Mouse (Mus musculus): ENCODE measurements at regions not wholly inside any gene's neighbourhood (a gene's known extent, or its start where the extent isn't known, plus 50 kb on each side); places are given as distances from the start of the nearest gene placed in this dataset.
"Not testable (repeated sequence)": the region's sequence is repeated elsewhere in the genome, so short reads cannot be mapped to it uniquely, and the experiment has no call there.

DNA sequence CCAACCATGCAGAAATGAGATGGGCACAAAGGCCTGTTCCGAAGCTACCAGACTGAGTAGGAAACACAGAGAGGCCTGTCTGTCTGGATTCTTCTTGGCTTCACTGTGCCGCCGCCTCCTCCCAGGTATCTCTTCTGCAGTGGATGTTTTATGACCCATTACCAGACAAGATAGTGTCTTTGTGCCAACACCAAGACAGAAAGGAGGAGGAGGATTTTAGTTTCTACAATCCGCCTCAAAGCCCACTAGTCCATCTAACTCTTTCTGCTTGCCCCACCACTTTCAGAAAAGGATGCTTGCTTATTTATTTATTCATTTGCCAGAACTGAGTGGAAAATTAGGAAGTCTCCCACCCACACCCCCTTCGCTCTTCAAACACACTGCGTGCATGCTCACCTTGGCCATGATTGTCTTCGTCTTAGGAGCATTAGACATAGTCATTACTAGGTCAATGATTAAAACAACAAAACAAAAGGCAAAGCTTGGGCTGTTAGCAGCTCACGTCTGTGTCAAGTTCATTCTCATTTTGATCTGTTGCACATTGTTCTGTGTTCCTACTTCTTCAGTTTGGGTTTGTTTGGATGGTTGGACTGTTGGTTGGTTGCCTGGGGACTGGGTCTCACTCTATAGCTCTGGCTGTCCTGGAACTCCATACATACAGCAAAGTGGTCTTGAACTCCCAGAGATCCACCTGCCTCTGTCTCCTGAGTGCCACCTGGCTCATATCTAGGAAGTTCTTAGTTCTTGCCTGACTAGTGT, 61.7 kb upstream of the Cpm start:
- H3K27ac ChIP-seq (ENCODE audit: insufficient read depth, low read length), result no peak overlapping the region

DNA sequence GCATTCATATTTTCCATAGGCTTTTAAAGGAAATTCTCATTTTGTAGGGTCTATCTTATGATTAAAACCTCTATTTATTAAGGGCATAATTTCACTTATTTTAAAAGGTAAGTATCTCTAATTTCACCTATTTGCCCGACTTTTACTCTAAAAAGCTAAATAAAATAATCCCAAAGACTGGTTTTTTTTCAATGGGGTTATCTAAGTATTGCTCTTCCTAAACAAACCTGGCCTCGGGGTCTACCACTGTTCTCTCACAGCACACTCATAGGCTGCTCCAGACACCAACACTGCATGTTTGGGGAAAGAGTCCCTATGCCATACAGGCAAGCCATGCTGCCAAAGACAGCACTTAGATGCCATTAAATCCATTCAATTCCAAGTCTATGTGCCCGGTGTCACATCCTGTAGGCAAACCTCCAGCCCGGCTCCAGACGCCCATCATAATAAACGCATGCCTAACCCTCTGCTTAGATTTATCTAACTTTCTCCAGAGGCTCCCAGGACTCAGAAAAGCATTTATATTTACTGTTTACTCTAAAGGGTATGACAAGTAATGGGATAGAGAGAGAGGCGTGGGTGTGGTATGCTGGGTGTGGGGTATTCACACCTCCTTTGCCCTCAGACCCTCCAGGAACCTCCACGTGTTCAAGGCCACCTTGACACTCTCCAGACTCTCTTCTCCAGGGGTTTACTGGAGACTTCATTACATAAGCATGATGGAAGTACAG, 62.5 kb upstream of the Cpm start:
- H3K27ac ChIP-seq (ENCODE audit: insufficient read depth, low read length), result no peak overlapping the region
- TF ChIP-seq CTCF (IDR thresholded peaks at IDR 0.05; ENCODE audit: borderline replicate concordance, insufficient read depth, low read length) (no peak), POLR2A (IDR thresholded peaks at IDR 0.05; ENCODE audit: low read depth, low read length) (no peak)
- no peak overlapping the region for H3K4me3 ChIP-seq (ENCODE audit: insufficient read depth, low read length)
- H3K4me1 ChIP-seq (ENCODE audit: control insufficient read depth, insufficient read depth, low read length), result 0 out of 2 replicates have a peak, but pooled peaks cover 2% of the 10 kb centered on the region

More for the DNA sequence above, 61.7 kb upstream of the Cpm start:
- no peak overlapping the region for H3K4me3 ChIP-seq (ENCODE audit: insufficient read depth, low read length)
- 0 out of 2 replicates have a peak, but pooled peaks cover 2% of the 10 kb centered on the region for H3K4me1 ChIP-seq (ENCODE audit: control insufficient read depth, insufficient read depth, low read length)
- TF ChIP-seq CTCF (IDR thresholded peaks at IDR 0.05; ENCODE audit: borderline replicate concordance, insufficient read depth, low read length), result no peak
- TF ChIP-seq POLR2A (IDR thresholded peaks at IDR 0.05; ENCODE audit: low read depth, low read length), result no peak

- Histone ChIP-seq H3K27ac (ENCODE audit: insufficient read depth, low read length) (no peak overlapping the region), H3K4me1 (ENCODE audit: control insufficient read depth, insufficient read depth, low read length) (0 out of 2 replicates have a peak, but pooled peaks cover 2% of the 10 kb centered on the region), H3K4me3 (ENCODE audit: insufficient read depth, low read length) (no peak overlapping the region)
- TF ChIP-seq POLR2A (IDR thresholded peaks at IDR 0.05; ENCODE audit: low read depth, low read length), result no peak
Observed at GRCm38 (mm10) chr10:117566204-117566603, 63.1 kb upstream of the Cpm start.

DNA sequence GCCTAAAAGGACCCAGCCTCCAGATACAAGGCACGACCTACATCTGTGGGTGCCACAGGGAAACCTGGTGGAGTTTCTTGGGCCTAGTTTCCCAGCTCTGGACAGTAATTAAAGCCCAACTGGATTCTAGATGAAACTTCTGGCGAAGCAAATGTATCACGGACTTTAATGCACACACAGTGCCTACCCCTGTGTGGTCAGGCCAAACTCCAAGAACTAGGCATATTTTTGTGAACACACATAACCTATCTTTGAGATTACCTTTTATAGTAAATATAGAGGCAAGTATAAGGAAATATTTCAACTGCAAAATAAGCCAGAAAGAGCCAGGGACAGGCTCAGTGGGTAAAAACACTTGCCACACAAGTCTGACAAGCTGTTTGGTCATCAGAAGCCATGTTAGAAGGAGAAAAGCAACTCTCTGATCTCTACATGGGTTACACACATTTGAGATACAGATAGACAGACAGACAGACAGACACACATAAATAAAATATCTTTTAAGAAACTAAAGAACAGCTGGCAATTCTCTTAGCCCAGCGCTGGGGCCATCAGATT, 63.7 kb upstream of the Cpm start:
- Histone ChIP-seq H3K4me3 (ENCODE audit: insufficient read depth, low read length) (no peak overlapping the region), H3K27ac (ENCODE audit: insufficient read depth, low read length) (no peak overlapping the region), H3K4me1 (ENCODE audit: control insufficient read depth, insufficient read depth, low read length) (no peaks in the 10 kb centered on the region)
- no peak for TF ChIP-seq CTCF (IDR thresholded peaks at IDR 0.05; ENCODE audit: borderline replicate concordance, insufficient read depth, low read length)
- no peak for TF ChIP-seq POLR2A (IDR thresholded peaks at IDR 0.05; ENCODE audit: low read depth, low read length)

GRCm38 (mm10) chr10:117565110-117565509, 64.2 kb upstream of the Cpm start:
- Histone ChIP-seq H3K4me3 (ENCODE audit: insufficient read depth, low read length) (no peak overlapping the region), H3K27ac (ENCODE audit: insufficient read depth, low read length) (no peak overlapping the region), H3K4me1 (ENCODE audit: control insufficient read depth, insufficient read depth, low read length) (no peaks in the 10 kb centered on the region)
- TF ChIP-seq CTCF (IDR thresholded peaks at IDR 0.05; ENCODE audit: borderline replicate concordance, insufficient read depth, low read length), result no peak
- TF ChIP-seq POLR2A (IDR thresholded peaks at IDR 0.05; ENCODE audit: low read depth, low read length), result no peak

DNA sequence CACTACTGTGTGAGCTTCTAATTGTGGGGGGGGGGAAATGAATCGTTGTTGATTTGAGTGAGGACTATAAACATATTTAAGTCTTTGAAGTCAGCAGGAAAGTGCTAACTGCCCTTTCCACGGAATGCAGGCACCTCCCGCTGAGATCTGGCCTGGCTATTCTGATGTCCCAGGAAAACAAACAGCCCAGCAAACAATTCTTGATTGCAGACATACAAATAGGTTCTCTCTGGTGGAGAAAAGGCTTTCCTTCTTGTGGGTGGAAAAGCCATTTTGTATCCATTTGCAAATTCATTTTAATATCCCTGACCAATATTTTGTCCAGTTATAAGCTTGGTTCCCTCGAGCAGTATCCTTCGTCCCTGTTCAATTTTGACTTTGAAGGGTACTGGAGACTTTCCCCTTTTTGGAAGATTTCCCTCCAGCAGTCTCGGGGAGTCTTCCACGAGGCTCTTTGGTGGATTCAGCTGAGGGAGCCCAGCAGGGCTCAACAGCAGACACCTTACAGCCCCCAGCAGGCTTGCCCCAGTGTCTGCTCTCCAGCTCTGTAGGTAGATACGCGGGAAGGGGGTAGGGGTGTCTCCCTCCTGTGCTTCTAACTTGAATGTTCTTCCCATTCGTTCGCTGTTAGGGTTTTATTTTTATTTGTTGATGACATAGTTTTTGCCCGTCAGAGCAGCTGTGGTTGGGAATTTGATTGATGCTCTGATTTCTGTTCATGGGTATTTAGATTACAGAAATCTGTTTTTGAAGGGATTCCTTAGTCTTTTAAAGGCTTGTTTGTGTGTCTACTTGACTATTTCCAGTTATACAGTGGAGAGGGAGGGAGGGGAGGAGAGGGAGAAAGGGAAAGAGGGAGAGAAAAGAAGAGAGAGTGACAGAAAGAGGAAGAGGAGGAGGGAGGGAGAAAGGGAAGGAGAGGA, 64.9 kb upstream of the Cpm start:
- no peak for TF ChIP-seq CTCF (IDR thresholded peaks at IDR 0.05; ENCODE audit: borderline replicate concordance, insufficient read depth, low read length)
- TF ChIP-seq POLR2A (IDR thresholded peaks at IDR 0.05; ENCODE audit: low read depth, low read length), result no peak
- no peak overlapping the region for H3K27ac ChIP-seq (ENCODE audit: insufficient read depth, low read length)
- no peaks in the 10 kb centered on the region for H3K4me1 ChIP-seq (ENCODE audit: control insufficient read depth, insufficient read depth, low read length)
- H3K4me3 ChIP-seq (ENCODE audit: insufficient read depth, low read length), result no peak overlapping the region

DNA sequence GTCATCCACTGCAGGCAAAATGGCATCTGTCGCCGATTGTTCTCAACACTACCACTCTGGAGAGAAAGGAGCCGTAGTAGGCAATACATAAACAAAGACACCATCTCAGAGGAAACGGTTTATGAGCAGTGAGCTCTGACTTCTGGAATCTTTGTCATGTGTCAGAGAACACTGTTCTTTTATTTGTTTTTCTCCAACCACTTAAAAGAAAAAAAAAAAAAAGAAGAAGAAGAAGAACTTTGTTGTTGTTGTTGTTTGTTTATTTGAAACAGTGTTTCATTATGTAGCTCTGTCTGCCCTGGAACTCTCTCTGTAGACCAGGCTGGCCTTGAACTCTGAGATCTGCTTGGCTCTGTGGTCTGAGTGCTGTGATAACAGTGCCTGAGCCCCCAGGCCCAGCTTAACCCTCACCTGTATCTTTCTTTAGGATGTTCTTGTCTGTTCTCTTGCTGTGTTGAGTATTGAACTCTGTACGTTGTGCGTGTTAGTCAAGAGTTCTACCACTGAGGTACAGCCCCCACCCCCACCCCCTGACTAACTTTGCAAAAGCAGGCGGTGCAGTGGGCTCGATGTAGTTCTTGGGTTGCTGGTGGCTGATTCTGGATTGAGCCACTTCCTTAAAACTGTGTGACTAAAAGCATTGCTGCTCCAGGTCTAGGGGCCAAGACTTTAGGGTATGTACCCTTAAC, 65.7 kb upstream of the Cpm start:
- H3K4me1 ChIP-seq (ENCODE audit: control insufficient read depth, insufficient read depth, low read length), result no peaks in the 10 kb centered on the region
- no peak overlapping the region for H3K4me3 ChIP-seq (ENCODE audit: insufficient read depth, low read length)
- TF ChIP-seq POLR2A (IDR thresholded peaks at IDR 0.05; ENCODE audit: low read depth, low read length) (no peak), CTCF (IDR thresholded peaks at IDR 0.05; ENCODE audit: borderline replicate concordance, insufficient read depth, low read length) (no peak)
- no peak overlapping the region for H3K27ac ChIP-seq (ENCODE audit: insufficient read depth, low read length)

DNA sequence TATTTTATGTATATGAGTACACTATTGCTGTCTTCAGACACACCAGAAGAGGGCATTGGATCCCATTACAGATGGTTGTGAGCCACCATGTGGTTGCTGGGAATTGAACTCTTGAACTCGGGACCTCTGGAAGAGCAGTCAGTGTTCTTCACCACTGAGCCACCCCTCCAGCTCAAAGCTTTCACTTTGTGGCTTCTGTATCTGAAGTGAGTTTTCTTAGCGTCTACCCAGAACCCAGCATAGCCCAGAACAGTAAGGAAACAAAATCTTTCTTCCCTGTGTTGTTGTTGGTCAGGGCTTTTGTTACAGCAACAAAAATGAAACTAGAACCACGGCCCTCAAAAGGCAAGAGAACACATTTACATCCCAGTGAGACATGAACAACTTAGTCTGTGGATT, 66.5 kb upstream of the Cpm start:
- not testable (repeated sequence) for H3K4me3 ChIP-seq (ENCODE audit: insufficient read depth, low read length); H3K27ac ChIP-seq (ENCODE audit: insufficient read depth, low read length); H3K4me1 ChIP-seq (ENCODE audit: control insufficient read depth, insufficient read depth, low read length)
